Mouse (Mus musculus) hindbrain, embryonic 13.5 days (tissue): ENCODE data around the gene Pfn1. TPM values are rescaled to one million over a fixed set of nuclear protein-coding genes. Genes with fewer than 3 reads are reported as not detected.
A peak's percentile ranks its signal among the peaks of the same experiment; 100 is the strongest.

Experiments used
- ATAC-seq: fragments of 200-750 bp; cut with Nextera tagmentation; 2 replicates; pipeline ENCODE4 v1.8.0; 2017; ENCODE audit warnings: moderate TSS enrichment; ENCODE audit not compliant: low FRiP score
- H3K27ac ChIP-seq: fragments of 300-500 bp; sonication (generic); 2 replicates; pipeline ENCODE4 v1.5.1; 2015; ENCODE audit warnings: inconsistent platforms, mild to moderate bottlenecking, moderate library complexity
- H3K27me3 ChIP-seq: fragments of 300-500 bp; sonication (generic); 2 replicates; pipeline ENCODE4 v1.6.1; 2015; ENCODE audit warnings: mild to moderate bottlenecking, inconsistent platforms
- H3K36me3 ChIP-seq: fragments of 300-500 bp; sonication (generic); 2 replicates; pipeline ENCODE4 v1.6.1; 2015; ENCODE audit warnings: mild to moderate bottlenecking, inconsistent platforms
- H3K4me1 ChIP-seq: fragments of 300-500 bp; sonication (generic); replicated peaks from 2 replicates; pipeline ENCODE4 v1.6.1; 2015; ENCODE audit warnings: inconsistent platforms
- H3K4me2 ChIP-seq: fragments of 300-500 bp; sonication (generic); 2 replicates; pipeline ENCODE4 v1.6.1; 2015; ENCODE audit warnings: inconsistent platforms, mild to moderate bottlenecking, moderate library complexity
- H3K4me3 ChIP-seq: fragments of 300-500 bp; sonication (generic); 2 replicates; pipeline ENCODE4 v1.5.1; 2015; ENCODE audit warnings: mild to moderate bottlenecking, inconsistent platforms
- H3K9ac ChIP-seq: fragments of 300-500 bp; sonication (generic); 2 replicates; pipeline ENCODE4 v1.6.1; 2015; ENCODE audit warnings: mild to moderate bottlenecking, inconsistent platforms
- H3K9me3 ChIP-seq: fragments of 300-500 bp; sonication (generic); 2 replicates; pipeline ENCODE4 v1.6.1; 2016; ENCODE audit warnings: inconsistent platforms
- WGBS: fragments of 180-500 bp; shearing (Covaris S2); methylation state at CpG from one replicate; pipeline ENCODE4 v1.1.7; 2015; 5-methylcytosine and 5-hydroxymethylcytosine counted together
- polyA plus RNA-seq: library from polyadenylated mRNA; unstranded; fragments of >200 nt; fragmentation: Nextera tagmentation; extraction: Ambion mirVana; gene quantifications from 2 replicates; pipeline ENCODE4 v1.2.1, GENCODE M21; 2015

The Pfn1 gene
- polyA plus RNA-seq, 1 experiment from 2014 or later = 865 TPM

- peaks cover 6% of the 10 kb centered on the region; the same call in 1 of the 2 replicates for H3K4me1 ChIP-seq
- 0 out of 2 replicates have a peak, but pooled peaks cover 3% of the 10 kb centered on the region for H3K27me3 ChIP-seq
- no peak overlapping the region for H3K4me2 ChIP-seq
- no peak for ATAC-seq
- no peak overlapping the region for H3K9ac ChIP-seq
- 86% methylated on average over 8 of the region's 8 CpGs for WGBS
- H3K27ac ChIP-seq = no peak overlapping the region
- H3K36me3 ChIP-seq = peaks cover 26% of the 10 kb centered on the region
- no peaks in the 10 kb centered on the region for H3K9me3 ChIP-seq
- no peak overlapping the region for H3K4me3 ChIP-seq
Observed at GRCm38 (mm10) chr11:70639976-70640375, 14.5 kb downstream of the Pfn1 start.

GRCm38 (mm10) chr11:70638714-70639278, 15.6 kb downstream of the Pfn1 start, which contains the start of gene Gp1ba:
Gene Gp1ba, plus strand, starts transcription at chr11:70639122.
- no peaks in the 10 kb centered on the region for H3K9me3 ChIP-seq
- ATAC-seq = no peak
- peaks cover 14% of the 10 kb centered on the region for H3K36me3 ChIP-seq
- H3K4me1 ChIP-seq = no peaks in the 10 kb centered on the region
- H3K27ac ChIP-seq = no peak within 1 kb of the TSS
- H3K4me3 ChIP-seq = no peak within 1 kb of the TSS
- no peak within 1 kb of the TSS for H3K4me2 ChIP-seq
- 58% methylated on average over 5 of the region's 5 CpGs for WGBS
- no peak within 1 kb of the TSS for H3K9ac ChIP-seq
- H3K27me3 ChIP-seq = 0 out of 2 replicates have a peak, but pooled peaks cover 3% of the 10 kb centered on the region

- Histone ChIP-seq H3K4me3 (no peak overlapping the region), H3K9me3 (no peaks in the 10 kb centered on the region), H3K9ac (no peak overlapping the region), H3K27ac (no peak overlapping the region), H3K36me3 (peaks cover 10% of the 10 kb centered on the region), H3K4me2 (no peak overlapping the region), H3K4me1 (no peaks in the 10 kb centered on the region), H3K27me3 (0 out of 2 replicates have a peak, but pooled peaks cover 3% of the 10 kb centered on the region)
- WGBS = 80% methylated on average over 1 of the region's 1 CpGs
- no peak for ATAC-seq
Observed at GRCm38 (mm10) chr11:70638293-70638692, 16.2 kb downstream of the Pfn1 start.

DNA sequence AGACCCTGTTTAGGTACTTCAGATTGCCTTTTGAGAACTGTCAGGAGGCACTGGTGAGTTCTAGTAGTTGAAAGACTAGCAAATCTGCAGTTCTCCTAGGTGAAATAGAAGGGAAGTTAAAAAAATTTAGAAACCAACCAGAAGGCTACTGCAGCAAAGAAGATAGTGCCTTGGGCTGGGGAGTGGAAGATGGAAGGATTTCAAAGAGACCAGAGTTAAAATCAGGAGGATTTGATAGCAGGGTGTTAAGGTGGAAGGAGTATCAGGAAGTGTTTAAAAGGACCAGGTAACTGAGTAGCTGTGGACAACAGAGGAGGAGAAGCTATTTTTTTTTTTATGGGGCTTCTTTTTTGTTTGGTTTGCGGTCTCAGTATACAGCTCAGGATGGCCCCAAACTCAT, 16.7 kb downstream of the Pfn1 start:
- WGBS = 91% methylated on average over 1 of the region's 1 CpGs
- no peak overlapping the region for H3K9ac ChIP-seq
- no peaks in the 10 kb centered on the region for H3K4me1 ChIP-seq
- H3K4me3 ChIP-seq = no peak overlapping the region
- H3K27me3 ChIP-seq = 0 out of 2 replicates have a peak, but pooled peaks cover 3% of the 10 kb centered on the region
- no peak for ATAC-seq
- H3K9me3 ChIP-seq = no peaks in the 10 kb centered on the region
- no peak overlapping the region for H3K27ac ChIP-seq
- H3K36me3 ChIP-seq = peaks cover 5% of the 10 kb centered on the region
- no peak overlapping the region for H3K4me2 ChIP-seq

DNA sequence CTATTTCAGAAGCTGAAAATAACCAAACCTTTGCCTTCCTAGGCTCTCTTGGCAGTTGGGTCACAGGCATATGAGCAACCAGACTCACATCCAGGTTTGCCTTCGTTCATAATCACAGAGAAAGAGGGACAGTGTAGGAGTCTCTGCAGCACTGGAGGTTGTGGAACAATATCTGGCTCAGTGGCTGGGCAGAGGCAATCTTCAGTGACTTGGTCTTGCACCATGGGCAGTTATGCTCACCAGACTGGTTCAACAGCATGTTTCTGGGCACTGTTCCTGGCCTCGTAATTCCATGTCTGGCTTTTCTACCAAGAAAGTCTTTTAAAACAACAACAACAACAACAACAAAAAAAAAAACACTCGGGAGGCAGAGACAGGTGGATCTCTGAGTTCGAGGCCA, 18.8 kb downstream of the Pfn1 start:
- no peak for ATAC-seq
- Histone ChIP-seq H3K4me3 (no peak overlapping the region), H3K27me3 (0 out of 2 replicates have a peak, but pooled peaks cover 3% of the 10 kb centered on the region), H3K4me2 (no peak overlapping the region), H3K9ac (no peak overlapping the region), H3K4me1 (no peaks in the 10 kb centered on the region), H3K9me3 (no peaks in the 10 kb centered on the region), H3K36me3 (no peaks in the 10 kb centered on the region), H3K27ac (no peak overlapping the region)
- 84% methylated on average over 4 of the region's 4 CpGs for WGBS

GRCm38 (mm10) chr11:70630129-70630528, 24.3 kb downstream of the Pfn1 start:
- no peak overlapping the region for H3K4me2 ChIP-seq
- H3K4me3 ChIP-seq = no peak overlapping the region
- H3K36me3 ChIP-seq = no peaks in the 10 kb centered on the region
- no peaks in the 10 kb centered on the region for H3K27me3 ChIP-seq
- H3K4me1 ChIP-seq = no peaks in the 10 kb centered on the region
- WGBS = 74% methylated on average over 7 of the region's 7 CpGs
- no peak overlapping the region for H3K27ac ChIP-seq
- no peak for ATAC-seq
- H3K9me3 ChIP-seq = no peaks in the 10 kb centered on the region
- no peak overlapping the region for H3K9ac ChIP-seq

DNA sequence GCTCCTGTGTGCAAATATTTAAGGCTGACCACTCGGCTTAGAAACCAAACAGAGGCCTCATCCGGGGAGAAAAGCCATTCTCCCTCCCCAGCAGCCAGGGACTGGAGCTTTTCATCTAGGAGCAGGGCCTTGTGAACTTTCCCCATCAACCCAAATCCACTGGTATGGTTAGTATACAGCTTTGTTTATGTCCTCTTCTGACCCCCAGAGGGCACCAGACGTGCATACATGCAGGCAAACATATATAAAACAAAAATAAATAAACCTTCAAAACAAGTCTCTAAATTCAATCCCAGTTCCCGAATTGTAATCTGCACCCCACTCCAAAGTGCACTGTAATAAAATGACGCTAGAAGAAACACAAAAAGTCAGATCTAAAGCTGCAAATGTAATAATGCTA, 24.9 kb downstream of the Pfn1 start:
- no peaks in the 10 kb centered on the region for H3K4me1 ChIP-seq
- H3K4me3 ChIP-seq = no peak overlapping the region
- no peak overlapping the region for H3K27ac ChIP-seq
- H3K9me3 ChIP-seq = no peaks in the 10 kb centered on the region
- no peak overlapping the region for H3K4me2 ChIP-seq
- no peaks in the 10 kb centered on the region for H3K27me3 ChIP-seq
- H3K9ac ChIP-seq = no peak overlapping the region
- WGBS = 57% methylated on average over 5 of the region's 5 CpGs
- ATAC-seq = no peak
- no peaks in the 10 kb centered on the region for H3K36me3 ChIP-seq

DNA sequence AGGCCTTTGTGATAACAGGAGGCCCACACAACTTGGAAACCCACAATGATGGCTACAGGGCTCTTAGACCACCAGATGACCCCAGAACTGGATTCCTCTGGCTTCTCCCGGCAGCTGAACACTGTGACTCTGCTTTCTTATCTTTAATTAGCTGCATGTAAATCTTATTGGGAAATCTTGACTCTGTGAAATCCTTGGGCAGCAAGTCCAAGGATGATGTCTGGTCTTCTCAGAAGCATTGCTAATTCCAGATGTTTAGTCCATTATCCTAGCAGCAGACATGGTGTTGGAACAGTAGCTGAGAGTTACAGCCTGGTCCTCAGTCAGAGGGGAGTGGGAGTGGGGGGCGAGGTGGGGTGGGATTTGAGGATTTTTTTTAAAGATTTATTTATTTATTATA, 26.0 kb downstream of the Pfn1 start:
- no peak overlapping the region for H3K4me3 ChIP-seq
- no peaks in the 10 kb centered on the region for H3K27me3 ChIP-seq
- H3K9me3 ChIP-seq = no peaks in the 10 kb centered on the region
- 81% methylated on average over 2 of the region's 2 CpGs for WGBS
- no peak overlapping the region for H3K27ac ChIP-seq
- H3K4me2 ChIP-seq = no peak overlapping the region
- no peak overlapping the region for H3K9ac ChIP-seq
- H3K4me1 ChIP-seq = no peaks in the 10 kb centered on the region
- ATAC-seq = no peak
- no peaks in the 10 kb centered on the region for H3K36me3 ChIP-seq

DNA sequence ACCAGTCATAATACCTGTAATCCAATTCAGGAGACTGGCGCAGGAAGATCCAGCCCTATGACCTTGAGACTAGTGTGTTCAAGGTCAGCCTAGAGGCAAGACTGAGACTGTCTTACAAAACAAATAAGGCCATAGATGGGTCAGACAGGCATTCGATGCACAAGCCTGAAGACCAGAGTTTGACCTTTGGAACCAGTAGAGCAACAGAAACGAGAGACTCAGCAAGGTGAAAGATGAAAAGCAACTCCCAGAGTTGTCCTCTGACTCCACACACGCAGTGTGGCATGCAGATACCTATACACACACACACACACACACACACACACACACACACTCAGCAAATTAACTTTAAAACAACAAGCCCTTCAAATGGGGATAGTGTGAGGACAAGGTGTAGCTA, 27.6 kb downstream of the Pfn1 start:
- ATAC-seq = no peak
- 78% methylated on average over 4 of the region's 4 CpGs for WGBS
- H3K4me2 ChIP-seq = no peak overlapping the region
- H3K36me3 ChIP-seq = no peaks in the 10 kb centered on the region
- no peak overlapping the region for H3K4me3 ChIP-seq
- no peaks in the 10 kb centered on the region for H3K9me3 ChIP-seq
- no peaks in the 10 kb centered on the region for H3K27me3 ChIP-seq
- H3K27ac ChIP-seq = no peak overlapping the region
- H3K4me1 ChIP-seq = no peaks in the 10 kb centered on the region
- H3K9ac ChIP-seq = no peak overlapping the region

GRCm38 (mm10) chr11:70625473-70625872, 29.0 kb downstream of the Pfn1 start:
- Histone ChIP-seq H3K4me3 (no peak overlapping the region), H3K9me3 (no peaks in the 10 kb centered on the region), H3K36me3 (no peaks in the 10 kb centered on the region), H3K27me3 (no peaks in the 10 kb centered on the region), H3K27ac (no peak overlapping the region), H3K4me2 (no peak overlapping the region), H3K9ac (no peak overlapping the region), H3K4me1 (no peaks in the 10 kb centered on the region)
- 50% methylated on average over 4 of the region's 4 CpGs for WGBS
- ATAC-seq = no peak

- Histone ChIP-seq H3K4me1 (no peaks in the 10 kb centered on the region), H3K27me3 (no peaks in the 10 kb centered on the region), H3K9ac (no peak overlapping the region), H3K36me3 (no peaks in the 10 kb centered on the region), H3K27ac (no peak overlapping the region), H3K4me2 (no peak overlapping the region), H3K4me3 (no peak overlapping the region), H3K9me3 (no peaks in the 10 kb centered on the region)
- ATAC-seq = no peak
- 85% methylated on average over 10 of the region's 10 CpGs for WGBS
Observed at GRCm38 (mm10) chr11:70623053-70623742, 31.2 kb downstream of the Pfn1 start.

DNA sequence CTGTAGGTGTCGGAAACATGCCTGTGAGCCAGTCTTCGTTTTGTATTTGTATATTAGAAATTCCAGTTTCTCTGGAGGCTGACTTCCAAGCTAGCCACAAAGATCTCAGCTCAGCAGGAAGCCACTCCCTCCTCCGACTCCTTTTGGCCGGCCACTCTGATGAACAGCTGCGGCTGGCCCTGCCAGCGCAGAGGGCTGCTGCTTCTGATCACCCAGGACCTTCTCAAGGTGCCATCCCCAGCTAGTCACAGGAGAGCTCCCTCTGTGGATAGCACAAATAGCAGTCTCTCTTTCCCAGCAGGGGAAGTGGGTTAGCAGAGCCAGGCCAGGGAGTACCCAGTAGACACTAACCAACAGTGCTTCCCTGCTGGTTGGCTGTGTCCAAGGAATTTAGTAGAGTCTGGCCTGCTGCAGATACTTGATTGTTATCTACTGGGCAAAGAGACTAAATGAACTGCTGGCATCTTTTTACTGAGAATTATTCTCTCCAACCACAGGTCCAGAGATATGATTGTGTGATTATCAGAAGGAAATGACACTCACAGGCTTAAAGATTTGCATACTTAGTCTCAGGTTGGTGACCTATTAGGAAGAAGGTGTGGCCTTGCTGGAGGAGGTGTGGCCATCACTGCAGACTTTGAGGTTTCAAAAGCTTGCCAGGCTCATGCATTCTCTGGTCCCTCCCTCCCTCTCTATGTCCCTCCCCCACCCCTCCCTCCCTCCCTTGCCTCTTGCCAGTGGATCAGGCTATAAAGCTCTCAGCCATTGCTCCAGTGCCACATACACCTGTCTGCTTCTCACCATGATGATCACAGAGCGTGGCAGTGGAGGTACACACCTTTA, 32.3 kb downstream of the Pfn1 start:
- H3K9ac ChIP-seq = peak overlapping the region; percentile 36; the same call in 1 of the 2 replicates
- no peaks in the 10 kb centered on the region for H3K36me3 ChIP-seq
- ATAC-seq = no peak

More for the DNA sequence above, 32.3 kb downstream of the Pfn1 start:
- no peak overlapping the region for H3K27ac ChIP-seq
- no peaks in the 10 kb centered on the region for H3K9me3 ChIP-seq
- H3K4me2 ChIP-seq = no peak overlapping the region
- H3K27me3 ChIP-seq = no peaks in the 10 kb centered on the region
- no peaks in the 10 kb centered on the region for H3K4me1 ChIP-seq
- H3K4me3 ChIP-seq = no peak overlapping the region
- WGBS = 37% methylated on average over 7 of the region's 7 CpGs
